Mouse (Mus musculus) R1 (cell line): ENCODE data around the gene Hpse2.

Experiments
- DNase-seq: peaks from one replicate; pipeline ENCODE4 v3.0.0-alpha.2; 2018; ENCODE audit warnings: low read depth, low spot score

Gene Hpse2

GRCm38 (mm10) chr19:42973740-42974139 lies 414.4 kb downstream of the Hpse2 start:
- no peak for DNase-seq

- no peak for DNase-seq
Measured at GRCm38 (mm10) chr19:42965171-42965570, 423.0 kb downstream of the Hpse2 start.

GRCm38 (mm10) chr19:42948114-42948636 lies 440.0 kb downstream of the Hpse2 start:
- no peak for DNase-seq

- peak; percentile 2 for DNase-seq
Measured at GRCm38 (mm10) chr19:42937544-42937943, 450.6 kb downstream of the Hpse2 start.

- peak; percentile 71 for DNase-seq
Measured at GRCm38 (mm10) chr19:42936661-42937193, 451.4 kb downstream of the Hpse2 start.

- DNase-seq: no peak
Measured at GRCm38 (mm10) chr19:42929702-42930101, 458.5 kb downstream of the Hpse2 start.

GRCm38 (mm10) chr19:42928271-42928670 lies 459.9 kb downstream of the Hpse2 start:
- no peak for DNase-seq

- DNase-seq: no peak
Measured at GRCm38 (mm10) chr19:42922610-42923009, 465.5 kb downstream of the Hpse2 start.

- no peak for DNase-seq
Measured at GRCm38 (mm10) chr19:42913703-42914102, 474.5 kb downstream of the Hpse2 start.

GRCm38 (mm10) chr19:42909719-42910118 lies 478.4 kb downstream of the Hpse2 start:
- no peak for DNase-seq

GRCm38 (mm10) chr19:42908553-42908952 lies 479.6 kb downstream of the Hpse2 start:
- DNase-seq: no peak

GRCm38 (mm10) chr19:42906328-42906727 lies 481.8 kb downstream of the Hpse2 start:
- DNase-seq: peak; percentile 86

- no peak for DNase-seq
Measured at GRCm38 (mm10) chr19:42904726-42905125, 483.4 kb downstream of the Hpse2 start.

- no peak for DNase-seq
Measured at GRCm38 (mm10) chr19:42904240-42904639, 483.9 kb downstream of the Hpse2 start.

- no peak for DNase-seq
Measured at GRCm38 (mm10) chr19:42903840-42904239, 484.3 kb downstream of the Hpse2 start.

- no peak for DNase-seq
Measured at GRCm38 (mm10) chr19:42902410-42903021, 485.6 kb downstream of the Hpse2 start.

- DNase-seq: peak; percentile 72
Measured at GRCm38 (mm10) chr19:42891599-42891998, 496.6 kb downstream of the Hpse2 start.

- no peak for DNase-seq
Measured at GRCm38 (mm10) chr19:42877653-42878052, 510.5 kb downstream of the Hpse2 start.

- peak; percentile 48 for DNase-seq
Measured at GRCm38 (mm10) chr19:42876563-42876962, 511.6 kb downstream of the Hpse2 start.

- DNase-seq: no peak
Measured at GRCm38 (mm10) chr19:42869663-42870530, 518.3 kb downstream of the Hpse2 start.

- no peak for DNase-seq
Measured at GRCm38 (mm10) chr19:42868958-42869662, 519.0 kb downstream of the Hpse2 start.

GRCm38 (mm10) chr19:42863013-42863412 lies 525.1 kb downstream of the Hpse2 start:
- no peak for DNase-seq
